Mouse (Mus musculus): ENCODE results near the gene D430041D05Rik. TPM values are rescaled to one million over a fixed set of nuclear protein-coding genes. Genes with fewer than 3 reads are reported as not detected.

D430041D05Rik gene
- polyA plus RNA-seq, 1 experiment from 2014 or later: 0.12 TPM

DNA sequence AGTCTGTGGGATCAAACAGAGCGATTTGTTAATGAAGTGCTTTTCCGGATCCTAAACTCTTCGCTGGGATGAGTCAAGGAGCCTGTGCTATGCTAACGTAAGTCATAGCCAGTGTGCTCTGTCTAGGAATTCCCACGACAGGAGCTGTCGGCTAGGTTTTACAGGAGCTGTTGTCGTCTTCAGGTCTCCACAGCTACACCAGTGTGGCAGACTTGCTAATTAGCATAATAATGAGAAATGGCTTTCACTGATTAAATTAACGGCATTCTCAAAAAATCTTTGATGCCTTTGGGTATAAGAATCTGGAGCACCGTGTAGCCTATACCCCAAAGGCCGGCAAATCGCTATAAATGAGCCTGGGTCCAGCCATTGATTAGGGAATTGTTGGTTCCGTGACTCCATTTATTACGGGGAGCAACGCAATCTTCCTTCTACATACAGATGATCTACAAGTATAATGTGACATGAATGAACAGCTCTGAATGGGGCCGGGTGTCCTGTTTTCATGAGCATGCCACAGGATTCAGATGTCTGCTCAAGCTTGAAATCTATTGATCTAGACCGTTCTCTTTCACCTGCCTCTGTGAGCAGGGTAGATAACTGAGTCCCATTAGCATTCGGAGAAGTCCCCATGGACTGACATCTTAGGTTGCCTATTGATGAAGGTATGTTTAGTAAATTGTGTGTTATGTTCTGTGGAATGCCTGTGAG, 242.5 kb downstream of the D430041D05Rik start:
- no peaks in the 10 kb centered on the region for H3K27me3 ChIP-seq (replicated peaks; ENCODE audit: control insufficient read depth, insufficient read depth, low read length)
- H3K4me2 ChIP-seq (ENCODE audit: low read depth, low read length): no peak overlapping the region
- H3K4me3 ChIP-seq (ENCODE audit: low read length): no peak overlapping the region
- no peaks in the 10 kb centered on the region for H3K4me1 ChIP-seq (ENCODE audit: control insufficient read depth, insufficient read depth, low read length)
- H3K27ac ChIP-seq (ENCODE audit: low read length): no peak overlapping the region
- 87% methylated on average over 17 of the region's 17 CpGs for WGBS
- H3K9ac ChIP-seq (ENCODE audit: low read depth, low read length): no peak overlapping the region
- ATAC-seq: no peak
- H3K9me3 ChIP-seq (ENCODE audit: control insufficient read depth, low read length): no peaks in the 10 kb centered on the region
- no peaks in the 10 kb centered on the region for H3K36me3 ChIP-seq (ENCODE audit: control insufficient read depth, insufficient read depth, low read length)

DNA sequence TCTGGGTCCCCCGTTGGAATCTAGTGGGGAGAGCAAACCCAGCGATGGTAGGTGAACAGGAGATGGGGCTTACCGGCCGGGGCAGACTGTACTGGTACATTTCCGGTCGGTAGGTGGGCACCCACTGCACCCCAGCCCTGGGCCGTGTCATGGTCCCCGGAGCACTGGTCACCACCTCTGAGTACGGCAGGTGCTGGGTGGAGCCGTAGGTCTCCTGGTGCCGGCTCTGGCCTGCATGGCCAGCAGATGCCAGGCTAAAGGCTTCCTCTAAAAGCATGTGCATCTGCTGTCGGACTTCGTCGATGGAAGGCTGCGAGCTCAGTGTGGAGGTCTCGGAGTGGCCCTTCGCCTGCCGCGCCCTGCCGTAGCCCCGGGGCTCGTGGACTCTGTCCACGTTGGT, 243.0 kb downstream of the D430041D05Rik start:
- Histone ChIP-seq H3K4me3 (ENCODE audit: low read length) (no peak overlapping the region), H3K27ac (ENCODE audit: low read length) (no peak overlapping the region), H3K9me3 (ENCODE audit: control insufficient read depth, low read length) (no peaks in the 10 kb centered on the region), H3K4me2 (ENCODE audit: low read depth, low read length) (no peak overlapping the region), H3K36me3 (ENCODE audit: control insufficient read depth, insufficient read depth, low read length) (no peaks in the 10 kb centered on the region), H3K4me1 (ENCODE audit: control insufficient read depth, insufficient read depth, low read length) (no peaks in the 10 kb centered on the region), H3K27me3 (replicated peaks; ENCODE audit: control insufficient read depth, insufficient read depth, low read length) (no peaks in the 10 kb centered on the region), H3K9ac (ENCODE audit: low read depth, low read length) (no peak overlapping the region)
- WGBS: 93% methylated on average over 23 of the region's 23 CpGs
- ATAC-seq: no peak

- Histone ChIP-seq H3K9me3 (ENCODE audit: control insufficient read depth, low read length) (no peaks in the 10 kb centered on the region), H3K27me3 (replicated peaks; ENCODE audit: control insufficient read depth, insufficient read depth, low read length) (no peaks in the 10 kb centered on the region), H3K4me3 (ENCODE audit: low read length) (no peak overlapping the region), H3K4me2 (ENCODE audit: low read depth, low read length) (no peak overlapping the region), H3K27ac (ENCODE audit: low read length) (no peak overlapping the region), H3K36me3 (ENCODE audit: control insufficient read depth, insufficient read depth, low read length) (no peaks in the 10 kb centered on the region), H3K9ac (ENCODE audit: low read depth, low read length) (no peak overlapping the region), H3K4me1 (ENCODE audit: control insufficient read depth, insufficient read depth, low read length) (no peaks in the 10 kb centered on the region)
- no peak for ATAC-seq
- WGBS: 73% methylated on average over 2 of the region's 2 CpGs
These were observed 245.2 kb downstream of the D430041D05Rik start for GRCm38 (mm10) chr2:104165631-104166030.

GRCm38 (mm10) chr2:104163978-104164487, 246.8 kb downstream of the D430041D05Rik start:
- no peaks in the 10 kb centered on the region for H3K27me3 ChIP-seq (replicated peaks; ENCODE audit: control insufficient read depth, insufficient read depth, low read length)
- no peak for ATAC-seq
- no peak overlapping the region for H3K27ac ChIP-seq (ENCODE audit: low read length)
- H3K9ac ChIP-seq (ENCODE audit: low read depth, low read length): no peak overlapping the region
- H3K4me3 ChIP-seq (ENCODE audit: low read length): no peak overlapping the region
- 89% methylated on average over 4 of the region's 4 CpGs for WGBS
- no peaks in the 10 kb centered on the region for H3K9me3 ChIP-seq (ENCODE audit: control insufficient read depth, low read length)
- no peak overlapping the region for H3K4me2 ChIP-seq (ENCODE audit: low read depth, low read length)
- no peaks in the 10 kb centered on the region for H3K36me3 ChIP-seq (ENCODE audit: control insufficient read depth, insufficient read depth, low read length)
- no peaks in the 10 kb centered on the region for H3K4me1 ChIP-seq (ENCODE audit: control insufficient read depth, insufficient read depth, low read length)

DNA sequence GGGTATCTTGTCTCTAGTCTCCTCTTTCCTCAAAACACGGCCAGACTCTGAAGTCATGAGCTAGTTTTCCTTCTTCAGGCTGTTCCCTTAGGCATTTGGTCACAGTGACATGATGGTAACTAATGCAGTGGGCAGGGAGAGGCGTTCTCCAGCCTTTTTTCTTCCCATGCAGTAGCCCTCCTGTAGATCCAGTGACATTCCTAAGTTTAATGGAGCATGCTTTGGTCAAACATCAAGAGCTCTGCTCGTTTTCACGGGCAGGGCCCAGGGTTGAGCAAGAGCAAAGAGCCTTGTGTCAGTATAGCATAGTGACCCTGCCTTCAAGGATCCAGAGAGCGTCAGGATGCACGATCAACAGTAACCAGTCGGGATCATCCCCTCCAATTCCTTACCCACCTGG, 247.4 kb downstream of the D430041D05Rik start:
- Histone ChIP-seq H3K4me3 (ENCODE audit: low read length) (no peak overlapping the region), H3K36me3 (ENCODE audit: control insufficient read depth, insufficient read depth, low read length) (no peaks in the 10 kb centered on the region), H3K4me1 (ENCODE audit: control insufficient read depth, insufficient read depth, low read length) (no peaks in the 10 kb centered on the region), H3K4me2 (ENCODE audit: low read depth, low read length) (no peak overlapping the region), H3K9ac (ENCODE audit: low read depth, low read length) (no peak overlapping the region), H3K27ac (ENCODE audit: low read length) (no peak overlapping the region), H3K27me3 (replicated peaks; ENCODE audit: control insufficient read depth, insufficient read depth, low read length) (no peaks in the 10 kb centered on the region), H3K9me3 (ENCODE audit: control insufficient read depth, low read length) (no peaks in the 10 kb centered on the region)
- ATAC-seq: no peak
- 80% methylated on average over 7 of the region's 7 CpGs for WGBS

- H3K27ac ChIP-seq (ENCODE audit: low read length): no peak overlapping the region
- H3K4me1 ChIP-seq (ENCODE audit: control insufficient read depth, insufficient read depth, low read length): no peaks in the 10 kb centered on the region
- no peak for ATAC-seq
- no peaks in the 10 kb centered on the region for H3K9me3 ChIP-seq (ENCODE audit: control insufficient read depth, low read length)
- 73% methylated on average over 4 of the region's 4 CpGs for WGBS
- H3K36me3 ChIP-seq (ENCODE audit: control insufficient read depth, insufficient read depth, low read length): no peaks in the 10 kb centered on the region
- H3K27me3 ChIP-seq (replicated peaks; ENCODE audit: control insufficient read depth, insufficient read depth, low read length): no peaks in the 10 kb centered on the region
- H3K4me3 ChIP-seq (ENCODE audit: low read length): no peak overlapping the region
- no peak overlapping the region for H3K4me2 ChIP-seq (ENCODE audit: low read depth, low read length)
- no peak overlapping the region for H3K9ac ChIP-seq (ENCODE audit: low read depth, low read length)
These were observed 253.0 kb downstream of the D430041D05Rik start for GRCm38 (mm10) chr2:104157831-104158230.

DNA sequence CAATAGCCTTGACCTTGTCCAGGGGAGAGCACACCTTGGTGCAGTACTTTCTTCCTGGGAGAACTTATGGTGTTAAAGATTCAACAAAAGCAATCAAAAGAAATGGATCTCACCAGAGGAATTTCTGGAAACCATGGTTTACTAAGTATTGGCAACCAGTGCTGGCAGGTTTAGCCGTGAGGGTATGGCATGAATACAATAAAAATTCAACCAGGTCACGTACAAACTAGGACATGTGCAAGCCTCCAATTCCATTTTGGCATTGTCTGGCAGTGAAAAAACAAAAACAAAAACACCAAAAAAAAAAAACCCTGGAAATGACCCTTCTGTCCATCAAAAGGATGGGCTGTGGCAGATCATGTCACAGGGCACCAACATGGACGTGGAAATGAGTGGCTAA, 256.9 kb downstream of the D430041D05Rik start:
- Histone ChIP-seq H3K4me2 (ENCODE audit: low read depth, low read length) (no peak overlapping the region), H3K9me3 (ENCODE audit: control insufficient read depth, low read length) (no peaks in the 10 kb centered on the region), H3K27me3 (replicated peaks; ENCODE audit: control insufficient read depth, insufficient read depth, low read length) (no peaks in the 10 kb centered on the region), H3K4me3 (ENCODE audit: low read length) (no peak overlapping the region), H3K27ac (ENCODE audit: low read length) (no peak overlapping the region), H3K4me1 (ENCODE audit: control insufficient read depth, insufficient read depth, low read length) (no peaks in the 10 kb centered on the region), H3K36me3 (ENCODE audit: control insufficient read depth, insufficient read depth, low read length) (no peaks in the 10 kb centered on the region), H3K9ac (ENCODE audit: low read depth, low read length) (no peak overlapping the region)
- WGBS: 80% methylated on average over 3 of the region's 3 CpGs
- ATAC-seq: no peak

DNA sequence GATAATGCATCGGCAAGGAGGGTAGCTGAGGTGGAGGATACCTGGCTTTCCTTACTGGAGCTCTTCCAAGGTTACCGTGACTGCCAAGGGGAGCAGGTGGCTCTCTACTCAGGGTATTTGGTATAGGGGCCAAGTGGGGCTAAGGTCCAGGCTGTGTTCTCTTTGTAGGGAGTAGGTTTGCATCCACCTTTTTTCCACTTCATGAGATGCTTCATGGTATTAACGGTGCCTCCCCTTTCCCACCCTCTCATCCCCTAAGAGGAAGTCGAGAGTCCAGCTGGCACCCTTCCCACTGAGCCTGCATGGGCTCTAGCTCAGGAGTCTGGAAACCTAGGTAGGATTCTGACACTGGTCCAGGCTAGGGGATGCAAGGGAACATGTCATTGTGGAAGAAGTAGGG, 257.5 kb downstream of the D430041D05Rik start:
- H3K4me3 ChIP-seq (ENCODE audit: low read length): no peak overlapping the region
- 83% methylated on average over 4 of the region's 4 CpGs for WGBS
- H3K27me3 ChIP-seq (replicated peaks; ENCODE audit: control insufficient read depth, insufficient read depth, low read length): no peaks in the 10 kb centered on the region
- H3K4me2 ChIP-seq (ENCODE audit: low read depth, low read length): no peak overlapping the region
- H3K4me1 ChIP-seq (ENCODE audit: control insufficient read depth, insufficient read depth, low read length): no peaks in the 10 kb centered on the region
- no peak for ATAC-seq
- no peaks in the 10 kb centered on the region for H3K36me3 ChIP-seq (ENCODE audit: control insufficient read depth, insufficient read depth, low read length)
- H3K9me3 ChIP-seq (ENCODE audit: control insufficient read depth, low read length): no peaks in the 10 kb centered on the region
- no peak overlapping the region for H3K9ac ChIP-seq (ENCODE audit: low read depth, low read length)
- no peak overlapping the region for H3K27ac ChIP-seq (ENCODE audit: low read length)

- Histone ChIP-seq H3K27ac (ENCODE audit: low read length) (no peak overlapping the region), H3K4me2 (ENCODE audit: low read depth, low read length) (no peak overlapping the region), H3K9ac (ENCODE audit: low read depth, low read length) (no peak overlapping the region), H3K4me3 (ENCODE audit: low read length) (no peak overlapping the region), H3K36me3 (ENCODE audit: control insufficient read depth, insufficient read depth, low read length) (no peaks in the 10 kb centered on the region), H3K9me3 (ENCODE audit: control insufficient read depth, low read length) (no peaks in the 10 kb centered on the region), H3K27me3 (replicated peaks; ENCODE audit: control insufficient read depth, insufficient read depth, low read length) (no peaks in the 10 kb centered on the region), H3K4me1 (ENCODE audit: control insufficient read depth, insufficient read depth, low read length) (no peaks in the 10 kb centered on the region)
- no peak for ATAC-seq
- WGBS: 81% methylated on average over 6 of the region's 6 CpGs
These were observed 260.0 kb downstream of the D430041D05Rik start for GRCm38 (mm10) chr2:104150608-104151397.
